Mouse (Mus musculus): ENCODE measurements around the gene Bcl2a1b.
"Not testable (repeated sequence)": the region's sequence is repeated elsewhere in the genome, so short reads cannot be mapped to it uniquely, and the experiment has no call there.

GRCm38 (mm10) chr9:89179469-89179868, 19.5 kb upstream of the Bcl2a1b start:
- not testable (repeated sequence) for TF ChIP-seq NELFE (IDR thresholded peaks at IDR 0.05; ENCODE audit: low read depth, low read length); UBTF (IDR thresholded peaks at IDR 0.05; ENCODE audit: borderline replicate concordance, insufficient read depth, low read depth, low read length); ZNF384 (IDR thresholded peaks at IDR 0.05; ENCODE audit: low read depth, low read length); POLR2A (IDR thresholded peaks at IDR 0.05; ENCODE audit: control insufficient read depth in 1 of 2, insufficient read depth in 1 of 2, low read depth in 1 of 2, low read length in 2 of 2, poor library complexity in 1 of 2); TCF12 (IDR thresholded peaks at IDR 0.05; ENCODE audit: low read depth, low read length); ZC3H11A (IDR thresholded peaks at IDR 0.05; ENCODE audit: low read depth, low read length); CTCF (IDR thresholded peaks at IDR 0.05 in 2 of 3, conservative IDR thresholded peaks at IDR 0.05 in 1 of 3; ENCODE audit: control insufficient read depth in 1 of 3, insufficient read depth in 1 of 3, low read depth in 2 of 3, low read length in 3 of 3, poor library complexity in 1 of 3, severe bottlenecking in 1 of 3); ETS1 (IDR thresholded peaks at IDR 0.05; ENCODE audit: low read depth, low read length); ZKSCAN1 (IDR thresholded peaks at IDR 0.05; ENCODE audit: low read depth, low read length); SMC3 (IDR thresholded peaks at IDR 0.05; ENCODE audit: low read depth, low read length)
